Mouse (Mus musculus): ENCODE data around the gene Prr3. TPM values are rescaled to one million over a fixed set of nuclear protein-coding genes. Genes with fewer than 3 reads are reported as not detected.
A peak's percentile ranks its signal among the peaks of the same experiment; 100 is the strongest.
"Not testable (repeated sequence)": the region's sequence is repeated elsewhere in the genome, so short reads cannot be mapped to it uniquely, and the experiment has no call there.

The Prr3 gene
- polyA plus RNA-seq, 1 experiment from 2014 or later, result 69.4 TPM

DNA sequence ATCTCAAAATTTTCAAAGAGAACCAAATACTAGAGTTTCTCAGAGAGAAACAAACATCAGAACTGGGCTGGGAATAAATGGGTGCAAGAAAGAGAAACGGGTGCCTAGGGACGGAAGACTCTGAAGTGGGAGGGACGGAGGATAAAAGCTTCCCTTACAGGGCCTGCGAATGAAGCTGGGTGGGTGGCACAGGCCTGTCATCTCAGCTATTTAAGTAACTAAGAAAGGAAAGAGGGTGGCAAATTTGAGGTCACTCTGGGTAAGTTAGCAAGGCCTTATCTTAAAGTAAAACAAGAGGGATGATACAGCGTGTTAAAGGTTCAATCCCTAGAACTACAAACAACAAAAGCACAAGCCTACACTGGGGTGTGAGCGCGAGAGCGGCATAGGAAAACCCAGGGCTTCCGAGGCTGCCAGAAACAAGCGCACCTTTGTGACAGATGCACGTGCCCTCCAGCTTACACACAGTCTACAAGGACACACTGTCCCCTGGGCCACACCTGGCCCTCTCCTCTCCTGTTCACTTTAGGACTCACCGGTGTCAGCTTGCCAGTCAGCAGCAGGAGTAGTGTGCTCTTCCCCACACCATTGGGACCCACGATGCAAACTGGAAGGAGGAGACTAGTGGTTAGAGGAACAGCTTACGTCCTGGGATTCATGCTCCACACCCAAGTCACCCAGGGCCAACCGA lies 21.4 kb downstream of the Prr3 start:
- peaks cover 90% of the 10 kb centered on the region for H3K36me3 ChIP-seq
- H3K4me3 ChIP-seq, result no peak overlapping the region
- no peak for ATAC-seq (ENCODE audit: low read depth)
- H3K9ac ChIP-seq, result no peak overlapping the region
- no peaks in the 10 kb centered on the region for H3K9me3 ChIP-seq
- H3K27me3 ChIP-seq, result no peaks in the 10 kb centered on the region
- no peaks in the 10 kb centered on the region for H3K4me1 ChIP-seq (replicated peaks)
- WGBS, result 94% methylated on average over 15 of the region's 15 CpGs
- no peak overlapping the region for H3K27ac ChIP-seq (replicated peaks)
- no peak overlapping the region for H3K4me2 ChIP-seq

DNA sequence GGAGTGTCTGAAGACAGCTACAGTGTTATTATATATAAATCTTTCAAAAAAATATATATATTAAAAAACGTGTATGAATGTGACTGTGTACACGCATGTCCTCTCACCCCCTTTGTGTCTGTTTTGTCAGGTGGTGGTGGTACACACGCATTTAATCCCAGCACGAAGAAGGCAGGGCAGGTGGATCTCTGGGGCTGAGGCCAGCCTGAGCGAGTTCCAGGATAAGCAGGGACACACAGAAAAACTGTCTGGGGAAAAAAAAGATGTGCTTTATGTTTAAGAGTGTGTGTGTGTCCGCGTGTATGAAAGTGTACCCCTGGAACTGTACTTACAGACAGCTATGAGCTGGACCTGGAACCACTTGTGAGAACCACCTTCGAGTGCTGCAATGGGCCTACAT lies 25.4 kb downstream of the Prr3 start:
- Histone ChIP-seq H3K4me2 (no peak overlapping the region), H3K4me3 (no peak overlapping the region), H3K4me1 (replicated peaks) (no peaks in the 10 kb centered on the region), H3K9me3 (no peaks in the 10 kb centered on the region), H3K27me3 (no peaks in the 10 kb centered on the region), H3K36me3 (peaks cover 50% of the 10 kb centered on the region), H3K27ac (replicated peaks) (no peak overlapping the region), H3K9ac (no peak overlapping the region)
- ATAC-seq (ENCODE audit: low read depth), result no peak
- WGBS, result 80% methylated on average over 8 of the region's 8 CpGs

DNA sequence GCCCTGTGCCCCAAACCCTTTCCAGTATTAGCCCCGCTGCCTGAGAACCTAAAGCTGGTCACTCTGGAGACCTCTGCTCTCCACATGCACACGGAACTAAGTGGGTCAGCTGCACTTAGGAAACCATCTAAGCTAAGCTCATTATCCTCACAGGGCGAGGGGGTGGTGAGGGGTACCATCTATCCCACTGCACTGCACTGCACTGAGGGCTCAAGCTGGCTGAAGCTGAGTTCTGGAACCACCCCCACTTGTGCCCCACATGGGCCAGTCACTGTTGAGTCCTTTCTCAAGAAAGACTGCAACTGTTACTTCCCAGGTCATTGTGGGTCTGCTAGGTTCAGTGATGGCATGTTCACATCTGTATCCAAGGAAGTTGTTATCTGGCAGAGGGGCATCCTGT lies 27.5 kb downstream of the Prr3 start:
- peaks cover 29% of the 10 kb centered on the region for H3K36me3 ChIP-seq
- H3K4me2 ChIP-seq; H3K27me3 ChIP-seq; H3K9ac ChIP-seq; H3K4me3 ChIP-seq; H3K9me3 ChIP-seq; H3K4me1 ChIP-seq (replicated peaks); H3K27ac ChIP-seq (replicated peaks): not testable (repeated sequence)
- 76% methylated on average over 3 of the region's 3 CpGs for WGBS
- ATAC-seq (ENCODE audit: low read depth), result 0 out of 2 replicates have a peak, but pooled peaks have one; percentile 15

DNA sequence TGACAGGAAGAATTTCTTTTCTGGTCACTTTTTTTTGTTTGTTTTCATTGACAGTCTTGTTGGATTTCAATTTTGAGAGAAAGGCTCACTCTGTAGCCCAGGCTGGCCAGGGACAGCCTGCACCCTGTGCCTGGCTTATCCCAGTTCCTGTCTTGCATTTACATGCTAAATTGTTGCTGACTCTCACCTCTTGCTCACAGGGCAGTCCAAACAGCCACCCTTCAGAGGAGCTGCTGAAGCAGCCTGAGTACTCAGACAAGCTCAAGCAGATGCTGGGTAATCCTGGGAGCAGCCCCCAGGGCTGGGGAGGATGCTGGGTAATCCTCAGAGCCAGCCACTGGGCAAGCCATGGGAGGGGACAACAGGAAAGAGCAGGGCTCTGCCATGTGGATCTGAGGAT lies 29.1 kb downstream of the Prr3 start:
- not testable (repeated sequence) for H3K9ac ChIP-seq; H3K4me1 ChIP-seq (replicated peaks); ATAC-seq (ENCODE audit: low read depth); H3K27ac ChIP-seq (replicated peaks); H3K4me2 ChIP-seq; H3K9me3 ChIP-seq; H3K27me3 ChIP-seq; H3K4me3 ChIP-seq
- H3K36me3 ChIP-seq, result peaks cover 13% of the 10 kb centered on the region

DNA sequence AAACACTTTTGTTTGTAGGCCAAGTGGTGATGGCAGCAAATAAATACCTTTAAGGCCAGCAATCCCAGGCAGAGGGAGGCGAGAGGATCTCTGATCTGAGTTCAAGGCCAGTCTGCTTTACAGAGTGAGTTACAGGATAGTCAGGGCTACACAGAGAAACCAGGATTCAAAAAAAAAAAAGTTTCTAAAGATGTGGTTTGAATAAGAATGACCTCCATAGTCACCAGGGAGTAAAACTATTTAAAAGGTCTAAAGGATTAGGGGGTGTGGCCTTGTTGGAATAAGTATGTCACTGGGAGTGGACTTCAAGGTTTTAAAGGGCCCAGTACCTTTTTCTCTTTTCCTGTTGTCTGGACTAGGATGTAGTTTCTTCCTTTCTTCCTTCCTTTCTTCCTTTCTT lies 40.1 kb downstream of the Prr3 start:
- Histone ChIP-seq H3K27me3 (no peaks in the 10 kb centered on the region), H3K4me2 (no peak overlapping the region), H3K4me1 (replicated peaks) (no peaks in the 10 kb centered on the region), H3K9ac (no peak overlapping the region), H3K4me3 (no peak overlapping the region), H3K9me3 (no peaks in the 10 kb centered on the region), H3K27ac (replicated peaks) (no peak overlapping the region), H3K36me3 (no peaks in the 10 kb centered on the region)
- WGBS, result 64% methylated on average over 1 of the region's 1 CpGs
- no peak for ATAC-seq (ENCODE audit: low read depth)

DNA sequence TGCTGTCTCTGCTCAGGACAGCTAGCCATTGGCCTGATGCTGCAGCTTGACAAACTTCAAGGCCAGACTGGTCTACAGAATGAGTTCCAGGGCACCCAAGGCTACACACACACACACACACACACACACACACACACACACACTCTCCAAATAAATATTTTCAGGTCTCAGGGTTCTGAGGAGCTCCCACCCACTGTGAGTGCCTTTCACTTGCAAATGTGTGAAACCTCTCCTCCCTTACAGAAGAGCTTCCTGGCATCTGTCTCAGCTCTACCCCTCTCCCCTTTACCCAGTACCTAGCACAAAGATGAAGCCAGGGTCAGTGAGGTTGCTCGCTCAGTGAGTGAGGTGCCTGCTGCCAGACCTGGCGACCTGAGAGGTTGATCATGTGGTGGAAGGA lies 40.9 kb downstream of the Prr3 start:
- H3K4me1 ChIP-seq (replicated peaks), result no peaks in the 10 kb centered on the region
- H3K36me3 ChIP-seq, result no peaks in the 10 kb centered on the region
- no peak for ATAC-seq (ENCODE audit: low read depth)
- H3K4me2 ChIP-seq, result no peak overlapping the region
- H3K9ac ChIP-seq, result no peak overlapping the region
- H3K27me3 ChIP-seq, result no peaks in the 10 kb centered on the region
- no peaks in the 10 kb centered on the region for H3K9me3 ChIP-seq
- WGBS, result 46% methylated on average over 2 of the region's 2 CpGs
- H3K27ac ChIP-seq (replicated peaks), result no peak overlapping the region
- H3K4me3 ChIP-seq, result no peak overlapping the region

DNA sequence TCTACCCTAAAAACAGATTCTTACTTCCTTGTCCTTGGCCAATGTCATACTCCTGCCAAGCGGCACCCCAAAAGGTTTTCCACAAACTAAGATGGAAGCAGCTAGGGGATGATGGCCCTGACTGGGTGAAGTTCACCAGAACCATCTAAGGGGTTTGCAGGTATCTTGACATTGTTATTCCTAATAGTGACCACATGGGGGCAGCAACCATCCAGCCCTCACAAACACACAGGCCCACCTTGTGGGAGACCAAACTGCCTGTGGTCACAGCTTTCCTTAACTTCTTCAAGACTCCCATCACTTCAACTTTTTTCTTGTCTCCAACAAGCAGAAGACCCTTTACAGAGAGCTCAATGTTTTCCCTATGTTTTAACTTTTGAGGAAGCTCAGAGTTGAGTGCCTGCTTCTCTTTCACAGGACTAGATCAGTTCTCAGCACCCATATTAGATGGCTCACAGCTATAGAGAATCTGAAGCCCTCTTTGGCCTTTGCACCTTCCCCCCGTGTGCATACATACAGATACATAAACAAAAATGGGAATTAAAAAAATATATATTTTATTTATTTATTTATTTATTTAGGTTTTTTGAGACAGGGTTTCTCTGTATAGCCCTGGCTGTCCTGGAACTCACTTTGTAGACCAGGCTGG lies 42.2 kb downstream of the Prr3 start:
- no peaks in the 10 kb centered on the region for H3K27me3 ChIP-seq
- H3K4me3 ChIP-seq, result no peak overlapping the region
- no peaks in the 10 kb centered on the region for H3K36me3 ChIP-seq
- H3K4me2 ChIP-seq, result no peak overlapping the region
- ATAC-seq (ENCODE audit: low read depth), result peak; percentile 67; the same call in 1 of the 2 replicates
- no peak overlapping the region for H3K9ac ChIP-seq
- WGBS, result 48% methylated on average over 2 of the region's 2 CpGs
- no peaks in the 10 kb centered on the region for H3K9me3 ChIP-seq
- no peaks in the 10 kb centered on the region for H3K4me1 ChIP-seq (replicated peaks)
- no peak overlapping the region for H3K27ac ChIP-seq (replicated peaks)

DNA sequence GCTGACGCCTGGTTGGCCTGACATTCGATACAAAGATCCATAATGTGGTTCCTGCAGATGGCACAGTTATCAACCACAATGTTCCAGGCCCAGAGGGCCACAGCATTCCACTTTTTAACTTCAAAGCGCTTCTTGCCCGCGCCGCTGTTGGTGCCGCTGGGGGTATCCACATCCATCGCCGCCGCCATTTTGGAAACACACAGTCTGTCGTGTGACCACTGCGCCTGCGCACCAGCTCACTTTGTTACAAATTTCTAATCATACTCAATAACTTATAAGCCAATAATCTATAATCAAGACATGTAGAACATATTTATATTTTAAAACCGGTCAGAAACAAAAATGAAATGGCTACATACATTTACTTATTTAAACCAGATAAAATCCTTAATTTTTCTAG lies 44.3 kb downstream of the Prr3 start:
- H3K4me2 ChIP-seq; H3K27ac ChIP-seq (replicated peaks); H3K4me1 ChIP-seq (replicated peaks); H3K9me3 ChIP-seq; H3K9ac ChIP-seq; ATAC-seq (ENCODE audit: low read depth); H3K36me3 ChIP-seq; H3K27me3 ChIP-seq; H3K4me3 ChIP-seq: not testable (repeated sequence)
- WGBS, result 90% methylated on average over 14 of the region's 14 CpGs

DNA sequence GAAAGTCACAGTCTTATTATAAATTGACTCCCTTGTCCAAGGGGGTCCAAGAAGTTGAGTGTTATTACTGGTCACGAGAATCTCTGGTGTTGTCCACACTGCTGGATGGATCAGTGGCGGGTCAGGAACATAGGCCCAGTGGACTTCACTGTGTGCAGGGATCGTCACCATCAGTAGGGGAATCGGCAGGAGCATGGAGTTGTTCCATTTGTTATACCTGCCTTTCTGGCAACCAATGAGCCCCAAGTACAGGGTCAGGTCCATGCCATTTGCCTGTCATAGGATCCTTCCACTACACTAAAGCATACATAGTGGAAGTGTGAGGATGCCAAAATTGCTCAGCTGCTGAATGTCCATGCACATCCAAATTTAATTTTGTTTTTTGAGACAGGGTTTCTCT lies 47.4 kb downstream of the Prr3 start:
- no peaks in the 10 kb centered on the region for H3K9me3 ChIP-seq

DNA sequence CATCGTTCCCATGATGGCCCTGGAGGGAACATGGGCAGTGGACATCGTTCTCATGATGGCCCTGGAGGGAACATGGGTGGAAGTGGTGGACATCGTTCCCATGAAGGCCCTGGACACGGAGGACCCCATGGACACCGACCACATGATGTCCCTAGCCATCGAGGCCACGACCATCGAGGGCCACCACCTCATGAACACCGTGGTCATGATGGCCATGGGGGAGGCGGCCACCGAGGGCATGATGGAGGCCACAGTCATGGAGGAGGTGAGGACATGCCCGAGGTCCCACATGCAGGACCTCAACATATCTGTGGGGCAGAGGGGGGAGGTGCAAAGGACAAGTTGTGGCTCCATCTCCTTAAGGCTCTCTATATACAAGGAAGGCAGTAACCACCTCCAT lies 49.4 kb downstream of the Prr3 start:
- Histone ChIP-seq H3K36me3 (peaks cover 59% of the 10 kb centered on the region), H3K4me2 (no peak overlapping the region), H3K4me3 (no peak overlapping the region), H3K9ac (no peak overlapping the region), H3K27ac (replicated peaks) (no peak overlapping the region), H3K27me3 (no peaks in the 10 kb centered on the region), H3K9me3 (no peaks in the 10 kb centered on the region), H3K4me1 (replicated peaks) (no peaks in the 10 kb centered on the region)
- WGBS, result 96% methylated on average over 12 of the region's 12 CpGs
- ATAC-seq (ENCODE audit: low read depth), result no peak

More for the DNA sequence above, 47.4 kb downstream of the Prr3 start:
- WGBS, result 88% methylated on average over 4 of the region's 4 CpGs
- H3K4me2 ChIP-seq, result no peak overlapping the region
- H3K4me1 ChIP-seq (replicated peaks), result no peaks in the 10 kb centered on the region
- H3K4me3 ChIP-seq, result no peak overlapping the region
- H3K36me3 ChIP-seq, result peaks cover 41% of the 10 kb centered on the region
- H3K27ac ChIP-seq (replicated peaks), result no peak overlapping the region
- H3K9ac ChIP-seq, result no peak overlapping the region
- H3K27me3 ChIP-seq, result no peaks in the 10 kb centered on the region
- ATAC-seq (ENCODE audit: low read depth), result no peak

DNA sequence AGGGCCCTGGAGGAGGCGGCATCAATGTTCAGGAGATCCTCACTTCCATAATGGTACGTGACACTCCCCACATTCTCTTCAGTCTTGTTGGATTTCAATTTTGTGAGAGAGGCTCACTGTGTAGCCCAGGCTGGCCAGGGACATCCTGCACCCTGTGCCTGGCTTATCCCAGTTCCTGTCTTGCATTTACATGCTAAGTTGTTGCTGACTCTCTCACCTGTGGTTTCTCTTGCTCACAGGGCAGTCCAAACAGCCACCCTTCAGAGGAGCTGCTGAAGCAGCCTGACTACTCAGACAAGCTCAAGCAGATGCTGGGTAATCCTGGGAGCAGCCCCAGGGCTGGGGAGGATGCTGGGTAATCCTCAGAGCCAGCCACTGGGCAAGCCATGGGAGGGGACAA lies 50.5 kb downstream of the Prr3 start:
- H3K27ac ChIP-seq (replicated peaks), result no peak overlapping the region
- peaks cover 70% of the 10 kb centered on the region for H3K36me3 ChIP-seq
- no peak for ATAC-seq (ENCODE audit: low read depth)
- no peak overlapping the region for H3K9ac ChIP-seq
- H3K4me2 ChIP-seq, result no peak overlapping the region
- H3K27me3 ChIP-seq, result no peaks in the 10 kb centered on the region
- no peak overlapping the region for H3K4me3 ChIP-seq
- H3K9me3 ChIP-seq, result no peaks in the 10 kb centered on the region
- 97% methylated on average over 2 of the region's 2 CpGs for WGBS
- H3K4me1 ChIP-seq (replicated peaks), result no peaks in the 10 kb centered on the region

DNA sequence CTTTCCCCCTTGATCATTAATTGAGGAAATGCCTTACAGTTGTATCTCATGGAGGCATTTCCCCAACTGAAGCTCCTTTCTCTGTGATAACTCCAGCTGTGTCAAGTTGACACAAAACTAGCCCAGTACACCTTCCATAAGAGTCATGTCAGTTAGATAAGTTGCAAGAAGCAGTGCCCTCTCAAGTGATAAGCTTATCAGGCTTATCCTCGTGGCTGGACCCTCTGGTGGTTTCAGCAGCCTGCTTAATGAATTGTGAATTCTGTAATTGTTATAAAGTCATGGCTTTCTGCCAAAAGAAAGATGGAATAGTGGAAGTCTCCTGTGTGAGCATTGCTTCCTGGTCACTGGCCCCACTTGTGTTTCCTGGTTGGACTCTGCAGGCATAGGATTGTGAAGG lies 52.6 kb downstream of the Prr3 start:
- H3K4me2 ChIP-seq, result no peak overlapping the region
- no peak overlapping the region for H3K9ac ChIP-seq
- ATAC-seq (ENCODE audit: low read depth), result no peak
- H3K9me3 ChIP-seq, result no peaks in the 10 kb centered on the region
- 67% methylated on average over 1 of the region's 1 CpGs for WGBS
- H3K27ac ChIP-seq (replicated peaks), result no peak overlapping the region
- H3K4me1 ChIP-seq (replicated peaks), result peaks cover 4% of the 10 kb centered on the region
- H3K4me3 ChIP-seq, result no peak overlapping the region
- H3K36me3 ChIP-seq, result peaks cover 84% of the 10 kb centered on the region
- H3K27me3 ChIP-seq, result no peaks in the 10 kb centered on the region

DNA sequence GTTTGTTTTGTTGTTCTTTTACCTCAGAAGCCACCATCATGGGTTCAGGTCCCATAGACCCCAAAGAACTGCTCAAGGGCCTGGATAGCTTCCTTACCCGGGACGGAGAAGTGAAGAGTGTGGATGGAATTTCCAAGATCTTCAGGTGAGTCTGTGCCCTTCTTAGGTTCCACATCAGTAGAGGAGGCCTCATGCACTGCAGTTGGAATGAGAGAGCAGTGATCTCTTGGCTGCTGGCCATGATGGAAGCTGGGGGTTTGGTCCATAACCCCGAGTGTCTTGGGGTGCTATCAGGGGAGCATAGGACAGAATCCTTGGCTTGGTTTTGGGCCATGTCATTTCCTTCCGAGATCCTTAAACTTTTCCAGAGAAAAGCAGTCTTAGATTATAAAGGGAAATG lies 56.8 kb downstream of the Prr3 start:
- Histone ChIP-seq H3K27ac (replicated peaks) (no peak overlapping the region), H3K4me2 (no peak overlapping the region), H3K27me3 (no peaks in the 10 kb centered on the region), H3K4me1 (replicated peaks) (peaks cover 38% of the 10 kb centered on the region), H3K4me3 (no peak overlapping the region), H3K9me3 (no peaks in the 10 kb centered on the region), H3K36me3 (peaks cover 52% of the 10 kb centered on the region), H3K9ac (no peak overlapping the region)
- ATAC-seq (ENCODE audit: low read depth), result no peak
- WGBS, result 91% methylated on average over 4 of the region's 4 CpGs

All from neural tube, embryonic 13.5 days (tissue).